Mouse (Mus musculus) adrenal gland, adult 2 months (tissue): ENCODE measurements around the gene Spns3. TPM values are rescaled to one million over a fixed set of nuclear protein-coding genes. Genes with fewer than 3 reads are reported as not detected.

Experiments used
- DNase-seq: peaks from one replicate; pipeline ENCODE4 v3.0.0; 2021
- polyA plus RNA-seq: library from polyadenylated mRNA; depleted of rRNA; stranded (reverse); fragments of >200 nt; gene quantifications from 2 replicates; pipeline ENCODE4 v1.2.3, GENCODE M21; 2012
- total RNA-seq, 2 experiments: library from RNA; stranded (reverse); gene quantifications; 2 replicates each; pipeline ENCODE4 v1.2.3; 2021

The Spns3 gene
- total and polyA plus RNA-seq, 3 experiments: 0.10 to 0.39 TPM; not detected in 1

DNA sequence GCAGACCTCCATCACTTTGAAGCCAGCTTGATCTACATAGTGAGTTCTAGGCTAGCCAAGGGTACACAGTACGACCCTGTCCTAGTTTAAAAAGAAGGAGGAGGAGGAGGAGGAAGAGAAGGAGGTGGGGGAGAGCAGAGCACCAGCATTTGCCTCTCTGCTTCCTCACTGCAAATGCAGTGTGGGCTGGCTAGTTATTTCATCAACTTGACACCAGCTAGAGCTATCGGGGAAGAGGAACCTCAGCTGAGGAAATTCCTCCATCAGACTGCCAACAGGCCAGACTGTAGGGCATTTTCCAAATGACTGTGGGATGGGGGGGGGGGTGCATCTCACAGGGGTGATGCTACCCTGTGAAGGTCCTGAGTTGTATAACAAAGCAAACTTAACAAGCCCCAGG, 31.9 kb downstream of the Spns3 start:
- DNase-seq: no peak

DNA sequence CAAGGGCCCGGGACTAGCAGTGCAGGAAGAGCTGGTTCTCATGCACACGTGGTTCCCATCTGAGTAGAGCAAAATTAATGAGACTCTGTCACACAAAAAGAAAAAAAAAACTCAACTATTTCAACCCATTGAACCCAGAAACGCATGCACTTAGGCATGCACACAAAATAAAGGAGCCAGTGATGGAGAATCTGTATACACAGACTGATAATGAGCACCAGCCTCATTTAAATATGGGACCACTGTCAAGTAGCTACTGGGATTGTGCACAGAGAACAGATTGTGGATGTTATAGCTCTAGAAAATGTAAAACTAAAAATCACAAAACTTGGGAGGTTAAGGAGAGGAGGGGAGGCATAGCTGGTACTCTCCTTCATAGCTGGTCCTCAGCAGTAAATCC, 35.3 kb downstream of the Spns3 start:
- DNase-seq: no peak

DNA sequence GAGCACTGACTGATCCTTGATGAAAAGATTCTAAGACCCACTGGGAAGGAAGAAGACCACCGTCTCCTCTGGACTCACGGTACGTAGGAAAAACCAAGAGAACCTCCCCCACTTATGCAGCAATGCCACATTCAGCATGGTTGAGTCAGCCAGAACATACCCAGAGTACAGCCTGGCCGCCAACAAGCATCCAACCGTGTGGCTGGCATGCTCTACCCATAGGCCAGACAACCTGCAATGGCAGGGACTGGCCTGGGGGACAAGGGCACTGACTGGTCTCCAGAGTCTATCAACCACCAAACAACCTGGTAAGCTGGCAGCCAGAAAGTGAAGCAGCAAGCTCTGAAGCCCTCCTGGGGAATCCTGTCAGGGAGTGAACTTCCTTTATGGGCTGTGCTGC, 41.7 kb downstream of the Spns3 start:
- no peak for DNase-seq

DNA sequence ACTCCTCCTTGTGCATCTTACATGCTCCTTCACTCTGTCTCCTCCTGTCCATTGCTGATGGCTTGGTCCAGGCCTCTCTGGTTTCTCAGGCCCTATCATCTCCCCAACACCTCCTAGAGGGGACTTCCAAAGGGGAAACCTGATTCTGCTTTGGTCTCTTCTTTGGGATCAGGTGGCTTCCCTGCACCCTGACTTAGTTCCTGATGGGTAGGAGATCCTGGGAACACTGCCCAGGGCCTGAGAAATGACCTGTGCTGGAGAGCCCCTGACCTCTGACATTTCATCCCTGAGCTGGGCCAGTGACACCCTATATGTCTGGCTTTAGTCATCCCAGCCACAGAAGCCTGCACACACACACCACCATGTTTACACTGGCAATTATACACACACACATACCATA, 42.7 kb downstream of the Spns3 start:
- DNase-seq: no peak

DNA sequence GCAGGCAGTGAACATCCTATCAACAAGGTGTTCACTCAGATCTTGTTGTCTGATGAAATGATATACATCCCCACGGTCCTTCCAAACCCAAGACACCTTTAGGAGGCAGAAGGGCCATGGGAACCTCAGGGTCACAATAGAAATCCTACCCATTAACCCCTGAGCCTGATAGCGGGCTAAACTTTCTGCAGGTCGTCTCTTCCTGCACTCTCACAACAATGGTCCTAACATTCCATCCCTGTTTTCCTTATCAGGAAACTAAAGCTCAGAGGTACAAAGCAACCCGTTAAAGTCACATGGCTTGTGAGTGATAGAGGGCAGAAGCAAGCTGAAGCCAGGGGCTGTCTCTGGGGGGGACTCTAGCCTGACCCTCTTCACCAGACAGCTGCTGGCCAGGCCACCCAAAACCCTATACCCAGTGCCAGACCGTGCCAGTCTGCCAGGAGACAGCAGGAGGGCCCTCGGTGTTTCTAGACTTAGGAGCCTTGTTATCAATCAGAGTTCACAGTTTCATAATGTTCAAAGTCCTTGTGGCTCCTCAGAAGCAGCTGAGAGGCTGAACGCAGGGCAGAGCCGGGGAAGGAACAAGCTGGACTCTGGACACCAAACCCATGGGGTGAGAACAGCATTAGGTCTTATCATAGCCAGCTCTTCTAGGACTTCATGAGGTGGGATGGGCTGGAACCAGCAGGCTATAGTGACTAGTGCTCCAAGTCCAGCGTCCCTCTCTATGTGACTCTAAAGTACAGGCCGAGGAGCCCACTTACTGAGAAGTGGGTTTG, 46.1 kb downstream of the Spns3 start:
- DNase-seq: no peak

DNA sequence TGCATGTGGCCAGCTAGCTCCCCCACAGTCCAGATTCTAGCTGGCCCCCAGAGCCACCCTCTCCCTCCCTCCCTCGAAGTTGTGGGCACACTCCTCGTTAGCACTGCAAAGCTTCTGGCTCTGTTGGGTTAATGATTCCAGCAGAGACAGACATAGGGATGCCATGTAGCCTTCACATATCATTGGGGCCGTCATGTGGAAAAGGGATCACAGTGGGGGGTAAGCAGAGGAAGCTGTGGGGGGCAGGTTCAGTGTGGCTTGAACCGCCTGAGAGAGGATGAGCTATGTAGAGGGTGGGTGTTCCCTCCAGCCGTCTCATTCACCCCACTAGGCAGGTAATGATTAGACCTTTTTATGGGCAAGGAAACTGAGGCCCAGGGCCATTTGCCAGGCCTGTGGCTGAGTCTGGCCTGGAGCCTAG, 46.8 kb downstream of the Spns3 start:
- no peak for DNase-seq

DNA sequence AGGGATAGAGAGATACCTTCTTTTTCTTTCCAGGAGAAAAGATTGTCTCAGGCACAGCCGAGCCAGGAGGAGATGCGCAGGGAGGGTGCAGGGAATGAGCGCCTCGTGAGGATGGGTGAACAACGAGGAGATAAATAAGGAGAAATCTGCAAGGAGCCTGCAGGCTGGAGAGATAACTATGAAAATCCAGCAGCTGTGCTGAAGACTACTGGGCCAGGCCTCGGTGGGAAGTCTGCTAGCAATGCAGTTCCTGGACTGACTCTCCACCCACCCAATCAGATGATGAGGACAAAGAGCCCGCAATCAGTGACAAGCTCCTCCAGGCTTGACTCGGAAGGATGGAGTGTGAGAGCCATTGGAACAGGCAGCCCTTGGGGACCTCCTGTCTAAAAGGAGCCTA, 48.1 kb downstream of the Spns3 start:
- DNase-seq: no peak

DNA sequence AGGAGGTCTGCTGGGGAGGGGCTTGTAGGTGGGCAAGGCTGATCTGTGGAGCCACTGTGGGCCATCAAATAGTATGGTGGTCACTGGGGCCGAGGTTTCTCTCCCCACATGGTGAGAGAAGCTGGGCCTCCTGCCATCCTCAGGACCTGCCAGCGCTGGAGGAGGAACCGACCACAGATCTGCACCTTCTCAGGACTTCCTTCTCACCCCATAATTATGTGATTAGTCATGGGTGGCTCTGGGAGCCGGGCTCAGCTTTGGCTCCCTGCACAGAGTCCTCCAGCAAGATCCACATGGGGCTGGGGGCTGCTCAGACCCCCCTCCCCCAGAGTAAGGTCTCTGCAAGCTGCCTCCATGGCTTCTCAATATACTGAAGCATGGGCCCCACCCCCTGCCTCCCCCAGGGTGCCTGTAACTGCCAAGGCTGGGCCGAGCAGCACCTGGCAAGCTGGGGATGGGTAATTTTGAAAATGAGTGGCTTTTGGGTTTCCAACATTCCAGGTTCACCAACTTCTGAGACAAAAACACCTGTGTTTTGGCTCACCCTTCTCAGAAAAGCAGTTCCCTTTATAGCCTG, 48.8 kb downstream of the Spns3 start:
- no peak for DNase-seq

DNA sequence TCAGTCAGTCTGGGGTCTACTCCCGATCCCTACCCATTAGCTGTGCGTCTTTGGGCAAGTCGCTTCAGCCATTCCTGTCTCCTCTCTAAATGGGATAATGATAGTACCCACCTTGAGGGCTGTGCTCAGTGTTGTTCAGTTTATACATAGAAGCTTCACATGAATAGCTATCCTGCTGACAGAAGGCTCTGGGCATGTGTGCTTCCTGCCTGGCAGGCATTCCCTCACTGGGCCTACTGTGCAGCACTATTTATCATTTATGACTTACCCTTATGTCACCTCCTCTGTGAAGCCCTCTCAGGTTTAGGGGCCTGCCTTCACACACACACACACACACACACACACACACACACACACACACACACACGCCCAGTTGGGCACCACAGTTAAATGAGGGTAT, 50.2 kb downstream of the Spns3 start:
- no peak for DNase-seq

DNA sequence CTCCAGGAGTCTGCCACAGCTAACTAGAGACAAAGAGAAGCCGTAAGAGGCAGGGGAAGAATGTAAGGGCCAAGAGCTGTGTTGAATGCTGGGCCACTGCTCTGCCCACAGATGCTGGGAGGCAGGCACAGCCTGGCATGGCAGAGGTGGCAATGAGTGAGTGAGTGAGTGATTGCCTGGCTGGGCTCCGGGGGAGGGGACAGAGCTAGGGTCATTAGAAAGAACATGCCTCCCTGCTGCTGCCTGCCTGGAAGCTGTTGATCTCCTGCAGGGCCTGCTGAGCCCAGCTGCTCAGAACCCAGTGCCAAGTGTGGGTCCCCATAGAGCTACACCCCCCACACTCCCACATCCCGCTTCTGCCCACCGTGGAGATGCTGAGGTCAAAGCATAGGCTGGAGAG, 52.9 kb downstream of the Spns3 start:
- no peak for DNase-seq

DNA sequence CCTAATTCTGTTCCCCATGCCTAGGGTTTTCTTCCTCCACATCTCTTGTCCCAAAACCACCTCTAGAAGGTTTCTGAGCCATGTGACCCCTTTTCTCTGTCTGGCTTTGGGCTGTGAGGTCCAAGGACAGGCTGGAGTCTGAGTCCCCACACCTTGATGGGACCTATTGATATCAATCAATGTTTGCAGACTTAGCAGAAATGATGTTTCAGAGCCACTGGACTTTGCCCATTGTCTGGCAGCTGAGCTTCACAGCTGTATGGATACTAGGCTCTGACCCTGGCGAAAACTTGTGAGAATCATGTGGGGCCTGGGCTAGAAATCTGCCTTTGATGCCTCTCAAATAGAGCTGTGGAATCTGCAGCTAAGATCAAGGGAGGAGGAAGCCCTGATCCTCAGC, 53.5 kb downstream of the Spns3 start:
- no peak for DNase-seq

DNA sequence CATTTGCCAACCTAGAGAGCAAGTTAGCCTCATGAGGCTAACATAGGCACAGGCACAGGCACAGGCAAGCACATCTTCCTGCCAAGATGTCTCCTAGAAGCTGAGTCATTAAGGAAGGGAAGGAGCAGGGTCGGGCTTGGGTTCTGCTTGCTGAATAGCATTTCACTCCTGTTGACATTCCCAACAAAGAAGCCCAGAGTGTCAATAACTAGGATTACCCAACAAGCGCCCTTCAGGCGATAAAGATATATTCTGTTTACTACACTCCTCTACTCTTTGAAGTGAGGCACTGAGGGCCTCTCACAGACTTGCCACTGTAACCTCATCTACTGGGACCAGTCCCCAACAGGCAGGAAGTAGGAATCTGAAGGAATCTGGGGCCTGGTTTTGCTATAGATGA, 54.2 kb downstream of the Spns3 start:
- no peak for DNase-seq

DNA sequence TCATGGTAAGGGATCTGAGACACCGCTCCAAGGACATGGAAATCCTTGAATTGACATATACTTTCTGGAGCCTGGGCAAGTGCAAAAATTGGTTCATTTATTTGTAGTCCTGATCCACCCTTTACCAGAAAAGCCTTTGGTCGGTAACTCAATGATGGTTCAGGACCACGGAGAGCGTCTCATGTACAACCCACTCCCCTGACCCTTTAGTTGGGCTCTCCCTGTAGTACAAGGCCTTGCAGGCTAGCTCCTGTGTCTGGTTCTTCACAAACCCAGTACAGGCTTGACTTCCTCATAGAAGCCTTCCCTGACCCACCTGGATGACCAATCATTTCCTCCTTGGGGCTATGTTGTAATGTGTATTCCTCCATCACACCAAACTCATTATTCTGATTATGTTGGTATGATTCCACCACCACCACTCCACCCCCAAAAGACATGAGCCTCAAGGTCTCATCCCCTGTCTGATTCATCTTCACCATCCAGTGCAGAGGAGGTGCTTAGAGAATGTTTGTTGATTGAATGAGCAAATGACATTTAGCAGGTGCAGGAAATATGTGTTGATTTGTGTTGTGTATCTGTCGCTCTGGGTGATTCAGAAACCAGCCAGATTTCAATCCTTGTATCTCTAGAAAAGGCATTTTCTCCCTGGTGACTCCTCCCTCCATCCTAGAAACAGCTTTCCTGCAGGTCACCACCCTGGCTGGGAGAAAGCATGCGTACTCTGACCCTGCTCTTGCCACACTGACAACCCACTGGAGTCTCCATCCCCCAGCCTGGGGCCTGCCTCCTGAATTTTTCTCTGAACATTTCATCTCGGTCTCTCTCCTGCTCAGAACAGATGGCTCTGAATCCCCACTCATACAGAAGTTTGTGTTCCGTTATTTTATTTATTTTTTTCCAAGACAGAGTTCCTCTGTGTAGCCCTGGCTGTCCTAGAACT, 56.0 kb downstream of the Spns3 start:
- DNase-seq: no peak

DNA sequence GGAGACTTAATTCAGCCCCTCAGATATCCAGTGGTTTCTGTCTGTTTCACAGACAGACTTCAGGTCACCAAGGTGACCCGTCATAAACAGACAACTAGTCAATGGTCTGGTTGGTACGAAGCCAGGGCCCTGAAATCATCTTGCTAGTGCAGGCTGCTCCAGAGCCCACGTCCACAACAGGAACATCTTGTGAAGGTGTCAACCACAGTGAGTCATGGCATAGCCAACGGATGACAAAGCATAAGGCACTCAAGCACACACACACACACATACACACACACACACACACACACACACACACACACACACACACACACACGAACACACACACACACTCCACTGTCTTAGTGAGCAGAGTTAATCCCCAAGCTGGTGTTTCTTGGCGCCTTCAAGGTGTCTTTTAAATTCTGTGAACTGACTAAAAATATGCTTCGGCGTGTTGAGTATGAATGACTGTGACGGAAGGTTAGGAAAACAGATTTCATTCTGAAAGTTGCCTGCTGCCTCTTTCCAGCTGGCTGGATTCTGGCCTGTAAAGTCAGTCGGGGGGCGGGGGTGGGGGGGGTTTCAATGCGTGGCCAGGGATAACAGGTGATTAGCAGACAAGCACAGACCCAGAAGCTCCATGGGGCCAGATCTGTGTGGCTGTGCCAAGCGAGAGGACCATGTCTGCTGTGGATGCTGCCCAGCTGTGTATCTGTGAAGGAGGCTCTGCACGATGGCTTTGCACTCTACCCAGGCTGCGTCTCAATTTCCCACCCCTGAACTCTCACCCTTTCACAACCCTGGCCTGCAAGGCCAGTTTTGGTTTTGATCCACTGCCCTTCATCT, 59.0 kb downstream of the Spns3 start:
- DNase-seq: no peak

DNA sequence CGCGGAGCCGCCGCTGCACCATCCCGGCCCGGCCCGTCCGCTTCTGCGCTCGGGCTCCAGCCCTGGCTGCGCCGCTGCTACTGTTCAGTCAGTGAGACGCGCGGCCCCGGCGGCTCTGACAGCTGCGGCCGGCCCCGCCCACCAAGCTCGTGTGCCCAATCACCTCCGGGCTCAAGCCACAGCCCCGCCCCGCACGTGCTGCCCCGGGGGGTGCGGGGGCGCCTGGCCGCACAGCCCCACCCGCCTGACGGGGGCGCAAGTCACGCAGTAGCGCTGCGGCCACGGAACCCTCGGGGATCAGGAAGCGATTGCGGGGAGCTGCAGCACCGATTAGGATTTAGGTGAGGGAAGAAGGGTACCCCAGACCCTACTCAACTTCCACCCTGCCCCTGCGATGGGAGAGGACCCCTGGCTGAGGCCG, 60.4 kb downstream of the Spns3 start, which contains the start of gene Spns2:
Gene Spns2, minus strand, starts transcription at position 24 of the 421 bp plus-strand sequence.
- DNase-seq: peak; percentile 94

DNA sequence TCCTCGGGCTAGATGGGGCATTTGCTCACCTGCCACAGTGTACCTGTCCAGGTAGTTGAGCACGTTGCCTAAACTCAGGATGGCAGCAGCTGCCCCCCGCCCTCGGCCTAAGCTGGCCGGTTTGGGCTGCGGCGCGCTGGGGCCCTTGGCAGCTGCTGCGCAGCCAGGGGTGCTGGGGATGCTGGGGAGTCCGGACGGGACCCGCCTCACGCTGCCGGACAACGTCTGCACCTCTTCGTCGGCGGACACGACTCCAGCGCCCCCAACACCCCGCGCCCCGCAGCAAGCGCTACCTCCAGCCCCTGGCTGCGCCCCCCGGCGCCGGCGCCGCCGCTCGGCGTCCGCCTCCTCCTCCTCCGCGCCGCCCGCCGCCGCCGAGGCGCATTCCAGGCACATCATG, 60.9 kb downstream of the Spns3 start:
- peak; percentile 23 for DNase-seq

DNA sequence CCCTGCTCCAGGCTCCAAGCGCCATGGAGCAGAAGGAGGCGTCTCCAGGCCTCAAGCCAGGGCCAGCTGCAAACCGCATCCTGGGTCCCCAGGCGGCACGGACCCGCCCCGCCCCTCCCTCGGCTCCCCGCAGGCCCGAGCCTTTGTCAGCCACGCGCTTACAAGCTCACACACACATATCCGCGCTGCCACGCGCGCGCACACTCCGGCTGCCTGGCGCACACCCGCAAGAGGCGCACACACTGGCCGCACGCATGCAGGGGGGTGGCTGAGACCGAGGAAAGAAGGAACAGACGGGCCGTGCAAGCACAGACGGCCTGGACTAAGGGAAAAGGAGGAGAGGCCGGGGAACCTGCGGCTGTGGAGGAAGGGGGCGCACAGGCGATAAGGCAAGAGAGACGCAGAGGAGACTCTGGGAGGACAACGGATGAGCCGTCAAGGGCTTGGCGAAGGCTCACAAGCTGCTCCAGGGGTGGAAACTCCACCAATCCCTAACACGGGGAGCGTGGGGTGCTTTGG, 61.5 kb downstream of the Spns3 start:
- DNase-seq: peak; percentile 30

DNA sequence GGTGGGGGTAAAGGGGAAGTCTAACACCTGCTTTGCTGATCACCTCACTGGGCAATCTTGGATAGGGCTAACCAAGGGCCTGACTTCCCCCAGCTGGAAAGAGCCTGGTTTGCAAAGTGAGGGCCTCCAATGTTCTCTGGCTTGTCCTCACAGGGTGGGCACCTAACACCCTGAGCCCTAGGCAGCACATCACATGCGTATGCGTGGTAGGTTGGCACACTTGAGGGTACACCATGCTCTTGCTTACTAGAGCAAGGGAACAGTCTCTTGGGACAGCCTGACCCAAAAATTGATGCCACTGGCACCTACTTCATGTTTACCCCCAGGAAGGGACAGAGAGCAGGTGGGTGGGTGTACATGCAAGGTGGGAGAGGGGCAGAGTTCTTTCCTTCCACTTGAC, 62.6 kb downstream of the Spns3 start:
- DNase-seq: no peak

DNA sequence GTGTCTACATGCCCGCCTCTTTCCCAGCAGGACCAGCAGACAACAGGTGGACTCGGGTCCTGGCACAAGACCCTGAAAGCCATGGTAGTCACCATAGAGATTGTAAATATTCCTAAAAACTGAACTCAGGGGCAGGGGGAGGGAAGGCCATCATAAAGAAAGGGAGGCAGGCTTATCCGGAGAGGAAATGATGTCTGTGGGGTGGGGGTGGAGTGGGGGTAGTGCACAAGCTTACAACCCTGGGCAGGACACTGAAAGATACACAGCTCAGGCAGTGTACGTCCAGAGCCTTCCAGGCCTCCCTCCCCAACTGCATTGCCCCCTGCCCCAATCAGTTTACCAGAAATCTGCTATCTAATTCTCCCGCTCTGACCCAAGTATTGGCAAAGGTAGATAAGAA, 63.1 kb downstream of the Spns3 start:
- no peak for DNase-seq

DNA sequence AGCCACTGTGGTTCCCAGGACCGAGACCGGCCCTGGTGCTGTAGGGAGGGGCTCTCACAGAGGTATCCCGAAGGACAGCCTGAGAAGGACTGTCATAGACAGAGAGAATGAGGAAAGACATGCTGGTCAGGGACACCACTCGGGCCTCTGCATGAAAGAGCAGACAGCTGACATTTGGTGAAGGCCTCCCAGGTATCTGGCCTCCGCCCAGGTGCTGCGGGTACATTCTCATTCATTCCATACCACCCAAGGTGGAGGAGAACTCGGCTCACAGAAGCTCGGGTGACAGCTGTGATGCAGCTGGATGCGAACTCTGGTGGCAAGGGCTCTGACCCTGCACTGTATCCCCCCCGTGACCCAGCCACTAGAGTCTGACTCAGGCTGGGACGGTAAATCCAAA, 64.3 kb downstream of the Spns3 start:
- no peak for DNase-seq

DNA sequence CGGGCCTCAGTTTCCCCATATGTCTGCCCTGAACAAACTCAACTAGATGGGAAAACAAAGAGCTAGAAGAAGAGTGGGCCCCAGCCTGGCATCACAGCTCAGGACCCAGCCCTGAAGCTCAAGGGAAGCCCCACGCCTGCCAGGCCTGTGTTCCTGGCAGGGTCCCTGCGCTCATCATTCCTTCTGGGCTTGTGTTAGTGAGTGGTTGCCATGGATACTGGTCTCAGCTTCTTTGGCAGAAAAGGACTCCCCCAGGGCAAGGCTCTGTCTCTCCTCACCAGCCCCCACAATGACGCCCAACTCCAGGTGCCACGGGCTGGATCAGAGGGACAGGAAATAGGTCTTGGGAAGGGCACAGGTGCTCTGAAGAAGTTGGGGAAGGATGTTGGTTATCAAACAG, 65.1 kb downstream of the Spns3 start:
- DNase-seq: no peak

DNA sequence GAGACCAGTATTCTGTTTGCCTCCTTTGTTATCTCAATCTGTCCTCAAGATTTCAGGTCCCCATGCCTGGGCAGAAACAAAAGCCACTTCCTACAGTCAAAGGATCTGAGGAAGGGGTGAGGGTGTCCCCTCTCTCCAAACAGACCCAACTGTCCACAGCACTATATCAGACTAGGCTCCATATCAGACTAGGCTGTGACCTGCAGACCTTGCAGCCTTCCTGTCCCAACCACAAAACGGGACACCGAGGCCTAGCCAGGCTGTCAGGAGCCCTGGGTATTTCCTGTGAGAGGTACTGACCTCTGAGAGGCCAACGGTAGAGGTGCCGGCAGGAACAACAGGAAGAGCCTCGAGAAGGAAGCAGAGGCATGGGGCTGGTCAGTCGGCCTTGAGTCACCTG, 65.8 kb downstream of the Spns3 start:
- DNase-seq: no peak
